Mouse (Mus musculus): ENCODE data around the gene 2310033P09Rik. TPM values are rescaled to one million over a fixed set of nuclear protein-coding genes. Genes with fewer than 3 reads are reported as not detected.

2310033P09Rik gene
- polyA plus RNA-seq, 1 experiment = 16.0 TPM

GRCm38 (mm10) chr11:59182864-59183331 is 25.2 kb upstream of the 2310033P09Rik start, which contains the start of gene Gjc2:
Gjc2 (minus strand) TSS chr11:59183213.
- 21% methylated on average over 3 of the region's 3 CpGs for whole genome bisulfite sequencing
- Histone ChIP-seq H3K4me3 (ENCODE audit: low read depth, low read length) (peak within 1 kb of the TSS; percentile 29), H3K27ac (ENCODE audit: insufficient read depth, low read depth, low read length) (peak within 1 kb of the TSS; percentile 88), H3K4me1 (ENCODE audit: control insufficient read depth, insufficient read depth, insufficient read length, low read length) (peaks cover 32% of the 10 kb centered on the region), H3K27me3 (ENCODE audit: control insufficient read depth, insufficient read depth, low read length) (no peaks in the 10 kb centered on the region), H3K36me3 (ENCODE audit: control insufficient read depth, insufficient read depth, low read length) (peaks cover 20% of the 10 kb centered on the region)
- TF ChIP-seq POLR2A (IDR thresholded peaks at IDR 0.05; ENCODE audit: low read depth, low read length) (no peak), CTCF (IDR thresholded peaks at IDR 0.05; ENCODE audit: extremely low read depth, insufficient read length, insufficient replicate concordance, low read depth, low read length) (no peak)

GRCm38 (mm10) chr11:59183821-59184220 is 24.3 kb upstream of the 2310033P09Rik start:
- TF ChIP-seq POLR2A (IDR thresholded peaks at IDR 0.05; ENCODE audit: low read depth, low read length) (no peak), CTCF (IDR thresholded peaks at IDR 0.05; ENCODE audit: extremely low read depth, insufficient read length, insufficient replicate concordance, low read depth, low read length) (peak; percentile 79; the same call in 1 of the 2 replicates)
- Histone ChIP-seq H3K27me3 (ENCODE audit: control insufficient read depth, insufficient read depth, low read length) (no peaks in the 10 kb centered on the region), H3K36me3 (ENCODE audit: control insufficient read depth, insufficient read depth, low read length) (peaks cover 20% of the 10 kb centered on the region), H3K4me3 (ENCODE audit: low read depth, low read length) (peak overlapping the region; percentile 5; the same call in 1 of the 2 replicates), H3K27ac (ENCODE audit: insufficient read depth, low read depth, low read length) (peak overlapping the region; percentile 88), H3K4me1 (ENCODE audit: control insufficient read depth, insufficient read depth, insufficient read length, low read length) (peaks cover 35% of the 10 kb centered on the region)
- 12% methylated on average over 3 of the region's 3 CpGs for WGBS

DNA sequence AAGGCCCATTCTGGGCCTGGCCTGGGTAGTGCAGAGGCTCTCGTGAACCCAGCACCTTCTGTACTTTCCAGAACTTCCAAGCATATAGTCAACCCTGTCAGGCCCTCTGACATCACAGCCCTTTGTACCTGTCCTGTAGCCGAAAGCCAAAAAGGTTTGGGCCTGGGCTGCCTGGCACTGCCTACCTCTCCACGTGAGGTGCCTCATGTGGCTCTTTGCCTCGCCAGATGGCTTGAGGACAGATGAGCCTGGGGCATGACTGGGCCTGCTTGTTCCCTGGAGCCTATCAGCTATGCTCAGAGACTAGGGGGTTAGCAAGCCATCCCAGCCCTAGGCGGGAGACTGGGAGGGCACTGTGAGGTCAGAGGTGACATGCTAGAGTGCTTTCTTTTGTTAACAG is 22.6 kb upstream of the 2310033P09Rik start:
- H3K27me3 ChIP-seq (ENCODE audit: control insufficient read depth, insufficient read depth, low read length) = no peaks in the 10 kb centered on the region
- H3K4me1 ChIP-seq (ENCODE audit: control insufficient read depth, insufficient read depth, insufficient read length, low read length) = peaks cover 37% of the 10 kb centered on the region
- no peak overlapping the region for H3K27ac ChIP-seq (ENCODE audit: insufficient read depth, low read depth, low read length)
- WGBS = 93% methylated on average over 5 of the region's 5 CpGs
- TF ChIP-seq CTCF (IDR thresholded peaks at IDR 0.05; ENCODE audit: extremely low read depth, insufficient read length, insufficient replicate concordance, low read depth, low read length) = no peak
- no peak for TF ChIP-seq POLR2A (IDR thresholded peaks at IDR 0.05; ENCODE audit: low read depth, low read length)
- peaks cover 20% of the 10 kb centered on the region for H3K36me3 ChIP-seq (ENCODE audit: control insufficient read depth, insufficient read depth, low read length)
- H3K4me3 ChIP-seq (ENCODE audit: low read depth, low read length) = no peak overlapping the region

DNA sequence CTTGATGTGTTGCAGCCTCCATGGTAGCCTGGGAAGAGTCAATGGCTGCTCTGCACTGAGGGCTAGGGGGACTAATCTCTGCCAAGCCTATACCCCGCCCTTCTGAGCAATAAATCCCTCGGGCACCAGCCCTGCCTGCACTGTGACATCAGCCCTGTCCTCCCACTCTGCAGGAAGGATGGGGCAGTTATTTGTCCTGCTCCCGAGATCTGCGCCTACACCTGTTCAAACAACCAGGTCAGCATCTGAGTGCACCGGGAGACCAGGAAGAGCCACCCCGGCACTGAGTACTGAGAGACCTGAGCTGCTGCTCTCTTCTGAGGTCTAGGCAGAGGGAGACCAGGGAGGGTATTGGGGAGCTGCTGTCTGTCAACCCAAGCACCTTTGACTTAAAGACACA is 20.4 kb upstream of the 2310033P09Rik start:
- H3K4me1 ChIP-seq (ENCODE audit: control insufficient read depth, insufficient read depth, insufficient read length, low read length) = peaks cover 37% of the 10 kb centered on the region
- WGBS = 29% methylated on average over 6 of the region's 6 CpGs
- peak overlapping the region; percentile 38 for H3K4me3 ChIP-seq (ENCODE audit: low read depth, low read length)
- H3K27me3 ChIP-seq (ENCODE audit: control insufficient read depth, insufficient read depth, low read length) = no peaks in the 10 kb centered on the region
- TF ChIP-seq CTCF (IDR thresholded peaks at IDR 0.05; ENCODE audit: extremely low read depth, insufficient read length, insufficient replicate concordance, low read depth, low read length) (no peak), POLR2A (IDR thresholded peaks at IDR 0.05; ENCODE audit: low read depth, low read length) (peak; percentile 16; the same call in 1 of the 2 replicates)
- H3K27ac ChIP-seq (ENCODE audit: insufficient read depth, low read depth, low read length) = peak overlapping the region; percentile 84
- H3K36me3 ChIP-seq (ENCODE audit: control insufficient read depth, insufficient read depth, low read length) = peaks cover 20% of the 10 kb centered on the region

DNA sequence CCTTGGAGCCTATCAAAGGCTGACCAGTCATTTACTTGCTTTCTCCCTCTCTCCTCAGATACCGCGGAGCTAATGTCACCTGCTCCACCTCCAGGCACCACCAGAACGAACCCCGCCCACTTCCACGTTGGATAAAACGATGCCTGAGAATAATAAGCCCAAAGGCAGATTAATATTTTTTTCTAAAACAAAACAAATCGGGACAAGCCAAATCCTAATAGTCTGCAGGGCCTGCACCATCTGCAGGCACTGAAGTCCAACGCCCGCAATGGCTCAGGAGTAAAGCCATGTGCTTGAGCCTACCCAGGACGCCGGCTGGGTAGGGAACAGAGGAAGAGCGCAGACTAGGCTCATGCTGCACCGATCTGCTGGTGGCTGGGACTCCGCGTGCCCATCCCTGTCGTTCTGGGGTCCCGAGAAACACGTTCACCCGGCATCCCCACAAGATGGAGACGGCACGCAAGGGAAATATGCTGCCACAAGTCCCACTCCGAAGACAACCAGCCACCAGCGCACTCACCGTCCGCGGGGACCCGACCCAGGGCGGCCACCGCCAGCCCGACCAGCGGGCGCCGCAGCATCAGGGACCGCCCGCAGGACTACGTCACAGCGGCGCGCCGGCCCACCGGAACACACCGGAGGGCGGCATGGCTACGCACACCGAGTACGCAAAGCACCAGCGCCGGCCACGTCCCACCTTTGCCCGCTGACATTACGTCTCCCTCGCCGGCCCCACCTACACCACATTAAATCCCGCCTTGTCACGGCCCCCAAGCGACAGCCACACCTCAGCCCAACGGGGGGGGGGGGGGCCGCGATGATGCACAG is 16.7 kb upstream of the 2310033P09Rik start:
- under 1% methylated on average over 59 of the region's 59 CpGs for WGBS
- no peaks in the 10 kb centered on the region for H3K27me3 ChIP-seq (ENCODE audit: control insufficient read depth, insufficient read depth, low read length)
- H3K4me3 ChIP-seq (ENCODE audit: low read depth, low read length) = peak overlapping the region; percentile 90
- H3K27ac ChIP-seq (ENCODE audit: insufficient read depth, low read depth, low read length) = peak overlapping the region; percentile 97
- H3K4me1 ChIP-seq (ENCODE audit: control insufficient read depth, insufficient read depth, insufficient read length, low read length) = peaks cover 16% of the 10 kb centered on the region
- H3K36me3 ChIP-seq (ENCODE audit: control insufficient read depth, insufficient read depth, low read length) = peaks cover 2% of the 10 kb centered on the region
- no peak for TF ChIP-seq CTCF (IDR thresholded peaks at IDR 0.05; ENCODE audit: extremely low read depth, insufficient read length, insufficient replicate concordance, low read depth, low read length)
- TF ChIP-seq POLR2A (IDR thresholded peaks at IDR 0.05; ENCODE audit: low read depth, low read length) = peak; percentile 70

DNA sequence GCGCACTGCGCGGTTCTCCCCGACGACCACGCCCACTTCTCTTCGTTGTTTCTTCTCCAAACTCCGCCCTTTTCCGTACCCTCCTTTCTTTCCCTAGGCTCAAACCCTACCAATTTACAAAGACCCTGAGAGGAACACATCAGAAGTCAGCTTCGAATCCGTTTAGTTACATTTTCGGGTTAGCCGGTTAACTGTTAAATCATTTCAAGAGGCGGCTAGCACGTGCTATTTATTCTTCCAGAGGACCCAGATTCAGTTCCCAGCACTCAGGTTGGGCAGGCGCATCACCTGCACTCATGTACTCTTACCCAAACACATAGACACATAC is 16.1 kb upstream of the 2310033P09Rik start, which contains the start of gene Guk1:
TSS of gene Guk1 (minus strand) at position 154 of the 328 bp plus-strand sequence.
- Histone ChIP-seq H3K27ac (ENCODE audit: insufficient read depth, low read depth, low read length) (peak within 1 kb of the TSS; percentile 97), H3K36me3 (ENCODE audit: control insufficient read depth, insufficient read depth, low read length) (no peaks in the 10 kb centered on the region), H3K4me1 (ENCODE audit: control insufficient read depth, insufficient read depth, insufficient read length, low read length) (peaks cover 11% of the 10 kb centered on the region), H3K27me3 (ENCODE audit: control insufficient read depth, insufficient read depth, low read length) (no peaks in the 10 kb centered on the region), H3K4me3 (ENCODE audit: low read depth, low read length) (peak within 1 kb of the TSS; percentile 90)
- TF ChIP-seq CTCF (IDR thresholded peaks at IDR 0.05; ENCODE audit: extremely low read depth, insufficient read length, insufficient replicate concordance, low read depth, low read length) (no peak), POLR2A (IDR thresholded peaks at IDR 0.05; ENCODE audit: low read depth, low read length) (no peak)
- 4% methylated on average over 16 of the region's 16 CpGs for WGBS

DNA sequence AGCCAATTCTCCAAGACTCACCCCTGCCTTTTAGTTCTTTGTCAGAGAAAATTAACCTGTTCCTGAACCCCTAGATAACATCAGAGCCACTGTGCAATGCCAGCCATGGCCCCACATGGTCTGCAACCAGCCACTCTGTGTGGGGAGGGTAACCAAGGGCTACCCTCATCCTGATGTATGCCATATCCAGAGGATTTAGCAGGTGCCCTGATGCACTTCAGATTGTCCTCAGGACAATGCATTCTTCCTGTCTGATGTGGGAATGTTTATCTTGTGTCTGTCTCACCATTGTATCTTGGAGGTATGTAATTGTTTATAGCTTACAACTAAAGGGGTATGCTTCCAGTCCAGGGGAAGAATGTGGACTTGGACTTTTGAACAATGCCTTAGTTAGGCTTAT is 11.9 kb upstream of the 2310033P09Rik start:
- no peak overlapping the region for H3K27ac ChIP-seq (ENCODE audit: insufficient read depth, low read depth, low read length)
- no peaks in the 10 kb centered on the region for H3K36me3 ChIP-seq (ENCODE audit: control insufficient read depth, insufficient read depth, low read length)
- no peak overlapping the region for H3K4me3 ChIP-seq (ENCODE audit: low read depth, low read length)
- TF ChIP-seq CTCF (IDR thresholded peaks at IDR 0.05; ENCODE audit: extremely low read depth, insufficient read length, insufficient replicate concordance, low read depth, low read length) = no peak
- no peak for TF ChIP-seq POLR2A (IDR thresholded peaks at IDR 0.05; ENCODE audit: low read depth, low read length)
- H3K4me1 ChIP-seq (ENCODE audit: control insufficient read depth, insufficient read depth, insufficient read length, low read length) = peaks cover 3% of the 10 kb centered on the region; the same call in 1 of the 2 replicates
- no peaks in the 10 kb centered on the region for H3K27me3 ChIP-seq (ENCODE audit: control insufficient read depth, insufficient read depth, low read length)
